Mouse (Mus musculus): ENCODE results near the gene Nt5e.

DNA sequence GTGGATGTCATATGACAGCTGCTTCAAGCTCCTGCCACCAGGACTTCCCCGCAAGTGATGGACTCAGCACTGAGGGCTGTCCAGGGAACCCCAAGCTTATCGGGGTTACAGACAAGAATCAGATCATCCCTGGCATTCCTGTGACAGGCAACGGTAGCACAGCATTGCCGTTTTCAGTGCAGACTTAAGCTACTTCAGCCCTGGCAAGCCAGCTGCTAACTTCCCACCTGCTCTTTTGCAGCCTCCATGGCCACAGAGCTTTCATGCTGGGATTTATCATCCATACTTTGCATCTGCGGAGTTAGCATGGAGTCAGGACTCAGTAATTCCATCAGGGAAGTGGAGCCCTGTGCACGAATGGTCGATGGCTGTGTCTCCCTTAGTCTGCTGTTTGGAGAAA is 26.5 kb downstream of the Nt5e start:
- TF ChIP-seq CTCF (conservative IDR thresholded peaks at IDR 0.05; ENCODE audit: insufficient read depth, insufficient read length, low read depth, low read length): no peak
- TF ChIP-seq POLR2A (IDR thresholded peaks at IDR 0.05; ENCODE audit: low read depth, low read length): no peak

Data from kidney, adult 2 months (tissue).